Mouse (Mus musculus) neural tube, embryonic 11.5 days (tissue): ENCODE results near the gene Vegfb. TPM values are rescaled to one million over a fixed set of nuclear protein-coding genes. Genes with fewer than 3 reads are reported as not detected.
A peak's percentile ranks its signal among the peaks of the same experiment; 100 is the strongest.

Source experiments
- ATAC-seq: fragments of 200-750 bp; cut with Nextera tagmentation; 2 replicates; pipeline ENCODE4 v1.8.0; 2017; ENCODE audit warnings: moderate number of reproducible peaks, mild to moderate bottlenecking, moderate TSS enrichment, moderate library complexity; ENCODE audit not compliant: insufficient read depth, low FRiP score, low TSS enrichment
- DNase-seq: peaks from one replicate; pipeline ENCODE4 v3.0.0-alpha.2; 2015; ENCODE audit warnings: low spot score
- H3K27ac ChIP-seq: fragments of 300-500 bp; sonication (generic); 2 replicates; pipeline ENCODE4 v1.5.1; 2014; ENCODE audit warnings: low read depth, mild to moderate bottlenecking, low read length
- H3K27me3 ChIP-seq: fragments of 300-500 bp; sonication (generic); 2 replicates; pipeline ENCODE4 v1.6.1; 2014; ENCODE audit warnings: mild to moderate bottlenecking, low read length, mixed read lengths; ENCODE audit not compliant: control insufficient read depth, insufficient read depth
- H3K36me3 ChIP-seq: fragments of 300-500 bp; sonication (generic); 2 replicates; pipeline ENCODE4 v1.6.1; 2014; ENCODE audit warnings: mild to moderate bottlenecking, low read length, moderate library complexity, mixed read lengths; ENCODE audit not compliant: control insufficient read depth, insufficient read depth
- H3K4me1 ChIP-seq: fragments of 300-500 bp; sonication (generic); 2 replicates; pipeline ENCODE4 v1.6.1; 2014; ENCODE audit warnings: low read length, mixed read lengths; ENCODE audit not compliant: control insufficient read depth, insufficient read depth
- H3K4me2 ChIP-seq: fragments of 300-500 bp; sonication (generic); 2 replicates; pipeline ENCODE4 v1.6.1; 2014; ENCODE audit warnings: low read depth, mild to moderate bottlenecking, moderate library complexity
- H3K4me3 ChIP-seq: fragments of 300-500 bp; sonication (generic); 2 replicates; pipeline ENCODE4 v1.5.1; 2014; ENCODE audit warnings: low read depth, low read length
- H3K9ac ChIP-seq: fragments of 300-500 bp; sonication (generic); 2 replicates; pipeline ENCODE4 v1.6.1; 2014; ENCODE audit warnings: mild to moderate bottlenecking, low read length
- H3K9me3 ChIP-seq: fragments of 300-500 bp; sonication (generic); 2 replicates; pipeline ENCODE4 v1.6.1; 2016; ENCODE audit warnings: low read length; ENCODE audit not compliant: control insufficient read depth
- WGBS: fragments of 180-500 bp; shearing (Covaris S2); extraction: QIAGEN DNeasy Blood & Tissue Kit; methylation state at CpG from one replicate; pipeline ENCODE4 v1.1.7; 2014; 5-methylcytosine and 5-hydroxymethylcytosine counted together
- polyA plus RNA-seq: library from polyadenylated mRNA; unstranded; fragments of >200 nt; fragmentation: Nextera tagmentation; extraction: Ambion mirVana; gene quantifications from 2 replicates; pipeline ENCODE4 v1.2.1, GENCODE M21; 2014

The Vegfb gene
- polyA plus RNA-seq, 1 experiment from 2014 or later = 27.8 TPM

DNA sequence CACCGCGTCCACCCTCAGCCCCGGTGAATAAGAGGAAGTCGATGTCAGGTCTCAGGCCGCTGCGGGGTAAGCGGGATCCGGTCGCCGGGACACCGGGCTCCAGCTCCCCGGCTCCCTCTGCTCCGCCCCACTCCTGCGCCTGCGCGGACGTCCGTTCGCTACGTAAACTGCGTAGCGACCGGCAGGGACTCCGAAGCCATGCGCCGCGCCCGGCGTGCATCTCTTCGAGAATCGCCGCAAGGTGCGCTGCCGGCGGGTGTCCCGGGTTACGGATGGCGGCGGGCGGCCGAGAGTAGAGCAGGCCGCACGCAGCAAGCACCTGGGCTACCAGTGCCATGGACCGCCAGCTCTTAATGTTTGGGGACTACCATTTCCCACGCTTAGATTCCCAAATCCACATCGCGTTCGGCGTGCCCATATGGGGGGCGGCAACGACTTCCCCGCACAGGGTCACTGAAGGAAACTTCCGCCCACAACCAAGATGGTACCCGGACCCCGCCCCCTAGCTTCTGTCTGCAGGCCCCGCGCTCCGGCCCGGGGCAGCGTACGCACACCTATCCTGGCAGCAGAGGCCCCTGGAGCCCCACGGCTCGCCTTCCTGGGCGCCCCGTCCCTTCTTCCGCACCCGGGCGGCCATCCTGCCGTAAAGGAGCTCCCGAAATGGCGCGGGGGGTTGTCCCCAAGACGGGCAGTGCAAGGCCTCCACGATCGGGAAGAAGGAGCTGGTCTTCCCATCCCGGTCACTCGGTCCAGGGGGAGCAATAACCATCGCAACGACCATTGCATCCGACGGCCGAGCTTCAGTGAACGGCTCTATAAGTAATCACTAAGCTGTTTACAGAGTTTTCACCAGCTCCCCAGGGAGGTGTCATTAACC is 45.8 kb downstream of the Vegfb start, which contains the start of gene Bad:
Gene Bad (plus strand): TSS at position 490 of the 877 bp plus-strand sequence.
- Histone ChIP-seq H3K4me3 (peak within 1 kb of the TSS; percentile 49), H3K27ac (peak within 1 kb of the TSS; percentile 78), H3K27me3 (no peaks in the 10 kb centered on the region), H3K4me2 (peak within 1 kb of the TSS; percentile 100), H3K9ac (peak within 1 kb of the TSS; percentile 52), H3K4me1 (peaks cover 15% of the 10 kb centered on the region), H3K9me3 (no peaks in the 10 kb centered on the region), H3K36me3 (peaks cover 2% of the 10 kb centered on the region; the same call in 1 of the 2 replicates)
- under 1% methylated on average over 83 of the region's 83 CpGs for WGBS
- ATAC-seq (peak; percentile 82), DNase-seq (peak; percentile 97)

DNA sequence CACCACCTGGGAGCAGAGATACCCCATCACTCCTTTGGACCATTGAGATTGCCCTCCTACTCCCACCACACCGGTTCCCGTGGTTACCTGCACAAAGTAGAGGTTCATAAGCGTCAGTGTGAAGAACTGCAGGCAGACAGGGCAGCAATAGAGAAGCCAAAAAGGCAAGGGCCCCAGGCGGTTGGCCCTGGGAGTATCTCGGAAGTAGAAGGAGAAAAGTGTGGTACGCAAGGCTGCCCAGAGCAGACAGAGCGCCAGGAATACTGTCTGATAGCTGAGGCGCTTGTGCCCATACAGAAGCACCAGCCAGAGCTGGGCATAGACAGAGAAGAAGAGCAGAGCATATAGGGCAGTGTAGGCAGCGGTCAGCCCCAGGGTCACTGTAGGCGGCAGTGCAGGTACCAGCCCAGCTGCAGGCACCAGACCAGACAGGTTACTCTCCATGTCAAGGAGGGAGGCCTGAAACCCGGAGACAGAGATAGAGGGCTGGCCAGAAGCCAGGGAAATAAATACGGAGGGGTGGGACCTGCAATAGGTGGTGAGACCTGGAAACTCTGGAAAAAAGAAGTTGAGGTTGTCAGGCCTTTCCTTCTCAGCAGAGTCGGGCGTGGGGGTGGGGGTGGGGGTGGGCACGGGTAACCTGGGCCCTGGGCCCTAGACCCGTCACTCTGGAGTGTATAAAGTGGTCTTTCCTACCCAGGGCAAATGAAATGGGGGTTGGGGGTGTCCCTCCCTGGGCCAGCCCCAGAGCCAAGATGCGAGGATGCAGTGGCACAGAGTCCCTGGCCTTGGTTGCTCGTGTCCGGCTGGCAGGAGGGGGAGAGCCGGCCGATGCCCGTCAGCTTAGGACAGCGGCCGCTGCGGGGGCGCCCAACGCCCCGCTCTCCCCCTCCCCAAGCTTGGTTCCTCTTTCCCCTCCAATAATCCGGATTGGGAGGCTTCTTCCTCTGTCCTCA is 46.8 kb downstream of the Vegfb start:
- no peak for DNase-seq
- H3K9ac ChIP-seq = peak overlapping the region; percentile 52
- peaks cover 2% of the 10 kb centered on the region; the same call in 1 of the 2 replicates for H3K36me3 ChIP-seq
- peaks cover 8% of the 10 kb centered on the region for H3K27me3 ChIP-seq
- peak overlapping the region; percentile 100 for H3K4me2 ChIP-seq
- H3K4me3 ChIP-seq = peak overlapping the region; percentile 49
- 26% methylated on average over 29 of the region's 29 CpGs for WGBS
- H3K27ac ChIP-seq = peak overlapping the region; percentile 78; the same call in 1 of the 2 replicates
- peaks cover 15% of the 10 kb centered on the region for H3K4me1 ChIP-seq
- H3K9me3 ChIP-seq = no peaks in the 10 kb centered on the region
- peak; percentile 15; the same call in 1 of the 2 replicates for ATAC-seq

DNA sequence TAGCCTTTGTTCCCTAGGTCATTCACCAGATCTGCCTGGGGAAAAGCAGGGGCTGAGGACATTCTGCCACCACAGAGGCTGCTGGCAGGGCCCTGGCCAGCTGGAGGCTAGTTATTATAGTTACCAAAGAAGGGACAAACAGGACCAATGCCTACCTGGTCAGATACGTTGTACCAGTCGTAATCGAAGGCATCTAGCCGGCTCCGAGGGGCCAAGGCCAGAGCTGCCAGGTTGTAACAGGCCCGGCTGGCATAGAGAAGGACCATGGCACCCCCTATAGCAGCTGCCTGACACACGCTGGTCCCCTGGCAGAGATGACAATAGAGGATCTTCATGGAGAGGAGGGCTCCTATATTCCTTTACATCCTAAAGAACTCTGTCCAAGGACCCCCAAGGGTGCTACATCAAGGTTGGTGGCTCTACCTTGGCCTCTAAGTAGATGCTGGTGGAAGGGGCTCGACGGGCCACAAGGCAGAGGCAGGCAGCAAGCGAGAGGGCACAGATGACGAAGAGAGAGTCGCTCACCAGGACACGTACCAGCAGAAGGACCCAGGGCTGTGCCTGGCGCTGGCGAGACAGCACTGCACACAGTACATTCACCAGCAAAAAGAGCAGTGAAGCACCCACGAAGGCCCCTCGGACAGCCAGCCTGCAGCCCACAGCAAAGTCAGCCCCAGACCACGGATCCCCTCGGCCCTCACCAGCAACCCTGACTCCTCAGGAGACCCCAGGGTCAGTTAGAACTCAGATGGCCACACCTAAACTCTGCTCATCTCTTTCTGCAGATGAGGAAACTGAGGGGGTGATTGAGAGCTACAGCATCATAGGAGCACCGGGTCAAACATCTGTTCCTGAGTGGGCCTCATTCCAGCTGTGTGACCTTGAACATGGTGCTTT is 48.1 kb downstream of the Vegfb start:
- 93% methylated on average over 20 of the region's 20 CpGs for WGBS

DNA sequence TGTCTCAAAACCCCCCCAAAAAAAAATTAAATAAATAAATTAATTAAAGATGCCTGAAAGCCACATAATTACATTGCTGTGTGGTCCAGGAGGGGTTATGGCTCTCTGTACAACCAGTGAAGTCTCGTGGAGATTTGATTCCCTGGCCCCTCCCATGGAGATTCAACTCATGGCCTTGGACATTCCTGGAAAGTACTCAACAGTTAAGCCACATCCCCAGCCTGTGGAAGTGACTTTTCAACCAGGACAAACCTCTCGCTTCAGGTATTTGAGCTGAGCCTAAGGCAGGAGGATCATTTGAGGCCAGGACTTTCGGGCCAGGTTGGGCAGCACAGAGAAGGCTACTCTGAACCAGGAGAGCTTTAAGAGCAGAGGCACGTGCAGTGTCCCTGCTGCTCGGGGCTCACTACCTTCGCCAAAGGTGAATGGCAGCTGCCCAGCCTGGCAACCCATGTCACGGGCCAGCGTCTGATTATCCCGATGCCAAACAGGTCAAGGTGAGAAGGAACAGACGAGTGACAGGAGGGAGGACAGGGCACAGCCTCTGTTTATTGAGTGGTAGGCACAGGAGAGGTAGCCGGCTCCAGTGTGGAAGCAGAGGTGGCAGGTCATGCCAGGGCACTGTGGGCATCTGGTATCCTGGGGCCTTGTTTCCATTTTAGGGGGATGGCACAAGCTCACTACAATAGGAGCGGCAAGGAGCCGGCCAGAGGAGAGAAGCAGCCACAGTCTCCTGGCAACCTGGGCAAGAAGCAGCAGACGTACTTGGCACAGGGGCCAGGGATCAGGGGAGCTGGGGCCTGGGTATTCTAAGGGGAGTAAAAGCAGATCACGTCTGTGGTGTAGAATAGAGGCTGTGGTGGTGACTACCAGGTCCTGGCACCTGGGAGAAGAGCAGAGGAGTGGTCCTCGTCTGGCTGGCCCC is 49.6 kb downstream of the Vegfb start:
- H3K27me3 ChIP-seq = peaks cover 36% of the 10 kb centered on the region
- DNase-seq (no peak), ATAC-seq (no peak)
- H3K9me3 ChIP-seq = no peaks in the 10 kb centered on the region
- H3K4me3 ChIP-seq = no peak overlapping the region
- no peak overlapping the region for H3K9ac ChIP-seq
- WGBS = 81% methylated on average over 16 of the region's 16 CpGs
- no peak overlapping the region for H3K27ac ChIP-seq
- H3K36me3 ChIP-seq = peaks cover 2% of the 10 kb centered on the region; the same call in 1 of the 2 replicates
- H3K4me2 ChIP-seq = no peak overlapping the region
- peaks cover 19% of the 10 kb centered on the region for H3K4me1 ChIP-seq

More for the DNA sequence above, 48.1 kb downstream of the Vegfb start:
- H3K9ac ChIP-seq = no peak overlapping the region
- ATAC-seq (no peak), DNase-seq (no peak)
- H3K4me1 ChIP-seq = peaks cover 15% of the 10 kb centered on the region
- H3K27ac ChIP-seq = no peak overlapping the region
- H3K36me3 ChIP-seq = peaks cover 2% of the 10 kb centered on the region; the same call in 1 of the 2 replicates
- H3K4me3 ChIP-seq = no peak overlapping the region
- H3K27me3 ChIP-seq = peaks cover 21% of the 10 kb centered on the region
- 0 out of 2 replicates have a peak overlapping the region, but pooled peaks have one; percentile 9 for H3K4me2 ChIP-seq
- no peaks in the 10 kb centered on the region for H3K9me3 ChIP-seq

DNA sequence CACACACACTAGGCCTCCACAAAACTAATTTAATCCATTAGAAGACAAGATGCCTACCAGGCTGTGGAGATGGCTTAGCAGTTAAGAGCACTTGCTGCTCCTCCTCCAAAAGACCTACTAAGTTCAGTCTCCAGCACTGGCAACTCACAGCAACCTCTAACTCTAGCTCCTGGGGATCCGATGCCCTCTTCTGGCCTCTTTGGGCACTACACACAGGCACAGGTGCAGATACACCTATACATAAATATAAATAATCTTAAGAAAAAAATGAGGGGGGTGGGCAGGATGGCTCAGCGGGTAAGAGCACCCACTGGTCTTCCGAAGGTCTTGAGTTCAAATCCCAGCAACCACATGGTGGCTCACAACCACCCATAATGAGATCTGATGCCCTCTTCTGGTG is 51.2 kb downstream of the Vegfb start:
- Histone ChIP-seq H3K4me1 (peaks cover 15% of the 10 kb centered on the region), H3K4me2 (no peak overlapping the region), H3K4me3 (no peak overlapping the region), H3K27me3 (peaks cover 50% of the 10 kb centered on the region), H3K9me3 (no peaks in the 10 kb centered on the region), H3K27ac (no peak overlapping the region), H3K36me3 (peaks cover 2% of the 10 kb centered on the region; the same call in 1 of the 2 replicates), H3K9ac (no peak overlapping the region)
- WGBS = 29% methylated on average over 3 of the region's 3 CpGs
- no peak for ATAC-seq
- DNase-seq = no peak

DNA sequence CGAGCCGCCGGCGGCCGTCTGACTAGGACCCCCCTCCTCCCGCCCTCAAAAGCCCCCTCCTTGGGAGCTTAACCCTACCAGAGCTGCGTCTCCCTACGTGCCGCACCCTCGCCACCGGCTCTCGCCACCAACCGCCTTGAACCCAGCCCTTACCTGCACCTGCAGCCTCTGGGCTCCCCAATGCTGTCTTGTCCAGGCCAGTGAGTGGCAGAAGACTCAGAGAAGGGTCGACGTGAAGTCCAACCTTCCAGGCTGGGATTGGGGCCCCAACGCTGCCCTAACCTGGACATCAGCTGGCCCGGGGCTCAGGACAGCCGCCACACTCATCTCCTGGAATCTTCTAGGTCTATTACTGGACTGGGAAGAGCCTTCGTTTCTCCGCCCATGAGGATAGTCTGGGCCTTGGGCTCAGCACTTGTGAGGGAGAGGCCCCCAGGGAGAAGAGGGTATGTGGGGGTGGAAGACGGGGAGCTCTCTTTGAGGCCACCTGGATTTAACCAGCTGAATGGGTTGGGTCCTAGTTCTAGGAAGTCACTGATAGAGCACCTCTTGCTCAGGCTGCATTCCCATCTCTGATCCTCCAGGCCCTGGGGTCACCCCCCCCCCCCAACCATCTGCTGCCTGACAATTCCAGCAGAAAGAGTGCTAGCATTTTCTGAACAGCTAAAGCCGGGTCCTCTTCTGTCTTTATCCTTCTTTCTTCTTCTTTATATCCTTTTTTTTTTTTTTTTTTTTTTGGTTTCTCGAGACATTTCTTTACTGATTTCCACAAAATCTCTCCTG is 53.1 kb downstream of the Vegfb start, which contains the start of gene Kcnk4:
Gene Kcnk4 (minus strand): TSS at position 321 of the 783 bp plus-strand sequence.
- no peak for ATAC-seq
- Histone ChIP-seq H3K36me3 (peaks cover 2% of the 10 kb centered on the region; the same call in 1 of the 2 replicates), H3K27me3 (peaks cover 60% of the 10 kb centered on the region), H3K27ac (no peak within 1 kb of the TSS), H3K4me1 (peaks cover 10% of the 10 kb centered on the region), H3K9ac (peak within 1 kb of the TSS; percentile 18), H3K9me3 (no peaks in the 10 kb centered on the region), H3K4me2 (peak within 1 kb of the TSS; percentile 46), H3K4me3 (peak within 1 kb of the TSS; percentile 25)
- WGBS = 8% methylated on average over 22 of the region's 23 CpGs
- no peak for DNase-seq
